Mouse (Mus musculus) embryonic stem cell, embryonic (primary cell): ENCODE measurements around the gene Tvp23b.

Experiments used
- CTCF ChIA-PET, 4 experiments: fragments of 300-600 bp in 2 of 4; fragments of 350-600 bp in 2 of 4; sonication (Branson Sonifier 250); formaldehyde crosslinking; loops; one replicate each; lab custom pipeline; 2022; ENCODE audit warnings: inconsistent platforms in 2 of 4; lab: Charles Lee
- POLR2A ChIA-PET, 4 experiments: fragments of 300-600 bp in 2 of 4; fragments of 350-600 bp in 2 of 4; sonication (Branson Sonifier 250); formaldehyde crosslinking; loops; one replicate each; lab custom pipeline; 2022; ENCODE audit warnings: antibody characterized with exemption in 4 of 4, inconsistent platforms in 1 of 4; lab: Charles Lee

Gene Tvp23b

GRCm38 (mm10) chr11:62879220-62880048 lies at the start of gene Tvp23b:
Tvp23b (plus strand) TSS chr11:62879455.
- ChIA-PET POLR2A (interaction anchor here (0.6 to 3.4 kb wide), 92 partner anchors 9 to 1019 kb away, joined by 3 to 70 read pairs (median 4); partner anchors contain the start of genes Fbxw10 (in 3 of the 4), Trim16 (in 3 of the 4), Zfp286 (in 3 of the 4) and Adora2b (in 1 of the 4)), CTCF (interaction anchor here in 3 of 4 experiments (0.7 to 2.5 kb wide), 10 partner anchors 19 to 266 kb away, joined by 3 to 16 read pairs (median 4); partner anchors contain the start of gene Trim16 (in 1 of the 3))

- ChIA-PET CTCF (no interaction called here), POLR2A (interaction anchor here in 2 of 4 experiments (0.5 to 2.8 kb wide), 5 partner anchors 10 to 1783 kb away, joined by 3 to 8 read pairs (median 4); partner anchors contain the start of genes Fbxw10 (in 1 of the 2) and Trim16 (in 1 of the 2))
Observed at GRCm38 (mm10) chr11:62830387-62830786, 48.9 kb upstream of the Tvp23b start.

- POLR2A ChIA-PET: interaction anchor here in 1 of 4 experiments (2.8 kb wide), 1 partner anchor 12 kb away, joined by 8 read pairs; the partner anchor contains the start of gene Trim16
- CTCF ChIA-PET: no interaction called here
Observed at GRCm38 (mm10) chr11:62831906-62832305, 47.3 kb upstream of the Tvp23b start.

GRCm38 (mm10) chr11:62844562-62844961 lies 34.7 kb upstream of the Tvp23b start:
- ChIA-PET POLR2A (interaction anchor here (0.7 to 4.4 kb wide), 22 partner anchors 8 to 295 kb away, joined by 3 to 70 read pairs (median 6); partner anchors contain the start of genes Tvp23b (in 3 of the 4), Trim16 (in 2 of the 4) and Zfp286 (in 1 of the 4)), CTCF (no interaction called here)

- POLR2A ChIA-PET: interaction anchor here (0.7 to 4.4 kb wide), 54 partner anchors 9 to 296 kb away, joined by 3 to 70 read pairs (median 4); partner anchors contain the start of genes Tvp23b (in 4 of the 4), Zfp286 (in 4 of the 4), Trim16 (in 3 of the 4) and Ubb (in 3 of the 4)
Observed at GRCm38 (mm10) chr11:62845730-62846129, 33.5 kb upstream of the Tvp23b start.

GRCm38 (mm10) chr11:62846961-62847654 lies 32.1 kb upstream of the Tvp23b start, which contains the start of gene Fbxw10:
Fbxw10 (plus strand) TSS chr11:62847069.
- CTCF ChIA-PET: interaction anchor here in 3 of 4 experiments (0.9 to 1.8 kb wide), 7 partner anchors 38 to 90 kb away, joined by 3 to 7 read pairs (median 3); no protein-coding TSS in a partner anchor

More at GRCm38 (mm10) chr11:62845730-62846129, 33.5 kb upstream of the Tvp23b start:
- CTCF ChIA-PET: interaction anchor here (0.6 to 1.8 kb wide), 7 partner anchors 10 to 89 kb away, joined by 3 to 7 read pairs (median 4); no protein-coding TSS in a partner anchor

GRCm38 (mm10) chr11:62847655-62848191 lies 31.5 kb upstream of the Tvp23b start:
- ChIA-PET CTCF (interaction anchor here (0.6 to 1.0 kb wide), 9 partner anchors 25 to 484 kb away, joined by 3 to 5 read pairs (median 3); partner anchors contain the start of gene Tvp23b (in 1 of the 4)), POLR2A (interaction anchor here (0.5 to 4.4 kb wide), 19 partner anchors 10 to 1114 kb away, joined by 3 to 27 read pairs (median 3); partner anchors contain the start of genes Trim16 (in 3 of the 4), Tvp23b (in 3 of the 4) and Zfp286 (in 2 of the 4))

More at GRCm38 (mm10) chr11:62846961-62847654, 32.1 kb upstream of the Tvp23b start, which contains the start of gene Fbxw10:
- POLR2A ChIA-PET: interaction anchor here (0.7 to 4.4 kb wide), 44 partner anchors 8 to 296 kb away, joined by 3 to 70 read pairs (median 4); partner anchors contain the start of genes Trim16 (in 3 of the 4), Tvp23b (in 3 of the 4), Zfp286 (in 3 of the 4) and Ubb (in 2 of the 4)

GRCm38 (mm10) chr11:62848301-62848700 lies 31.0 kb upstream of the Tvp23b start:
- ChIA-PET POLR2A (interaction anchor here (0.6 to 2.0 kb wide), 16 partner anchors 9 to 1114 kb away, joined by 3 to 14 read pairs (median 3); partner anchors contain the start of genes Trim16 (in 3 of the 4), Tvp23b (in 3 of the 4) and Zfp286 (in 2 of the 4)), CTCF (interaction anchor here (0.6 to 1.0 kb wide), 11 partner anchors 24 to 483 kb away, joined by 3 to 5 read pairs (median 3); partner anchors contain the start of gene Tvp23b (in 1 of the 4))

- CTCF ChIA-PET: interaction anchor here in 2 of 4 experiments (0.9 to 1.2 kb wide), 3 partner anchors 31 to 94 kb away, joined by 3 to 5 read pairs (median 3); partner anchors contain the start of gene Trim16 (in 1 of the 2)
- POLR2A ChIA-PET: interaction anchor here in 3 of 4 experiments (0.6 to 1.6 kb wide), 6 partner anchors 22 to 191 kb away, joined by 3 to 4 read pairs (median 3); partner anchors contain the start of genes Tvp23b (in 1 of the 3) and Zfp286 (in 1 of the 3)
Observed at GRCm38 (mm10) chr11:62851199-62851598, 28.1 kb upstream of the Tvp23b start.

- ChIA-PET CTCF (interaction anchor here in 2 of 4 experiments (0.6 kb wide), 2 partner anchors 209 to 1810 kb away, joined by 3 to 5 read pairs; no protein-coding TSS in a partner anchor), POLR2A (interaction anchor here in 1 of 4 experiments (0.9 to 1.5 kb wide), 3 partner anchors 8 to 26 kb away, joined by 4 read pairs; partner anchors contain the start of gene Tvp23b)
Observed at GRCm38 (mm10) chr11:62853334-62853733, 25.9 kb upstream of the Tvp23b start.

GRCm38 (mm10) chr11:62865562-62865961 lies 13.7 kb upstream of the Tvp23b start:
- CTCF ChIA-PET: interaction anchor here in 1 of 4 experiments (0.7 kb wide), 1 partner anchor 267 kb away, joined by 3 read pairs; no protein-coding TSS in a partner anchor
- POLR2A ChIA-PET: no interaction called here

- POLR2A ChIA-PET: interaction anchor here in 1 of 4 experiments (1.3 to 3.1 kb wide), 2 partner anchors 10 to 12 kb away, joined by 3 to 14 read pairs; partner anchors contain the start of gene Tvp23b
- CTCF ChIA-PET: no interaction called here
Observed at GRCm38 (mm10) chr11:62866685-62867084, 12.6 kb upstream of the Tvp23b start.

- ChIA-PET POLR2A (interaction anchor here in 1 of 4 experiments (3.1 kb wide), 1 partner anchor 10 kb away, joined by 14 read pairs; the partner anchor contains the start of gene Tvp23b), CTCF (no interaction called here)
Observed at GRCm38 (mm10) chr11:62869201-62869600, 10.1 kb upstream of the Tvp23b start.

- CTCF ChIA-PET: no interaction called here
- POLR2A ChIA-PET: interaction anchor here in 2 of 4 experiments (1.0 to 1.1 kb wide), 2 partner anchors 9 to 10 kb away, joined by 3 read pairs; partner anchors contain the start of gene Tvp23b (in 2 of the 2)
Observed at GRCm38 (mm10) chr11:62869715-62870371, 9.4 kb upstream of the Tvp23b start.

- CTCF ChIA-PET: interaction anchor here in 1 of 4 experiments (1.2 kb wide), 1 partner anchor 41 kb away, joined by 3 read pairs; no protein-coding TSS in a partner anchor
- POLR2A ChIA-PET: interaction anchor here in 2 of 4 experiments (1.0 to 2.0 kb wide), 5 partner anchors 22 to 378 kb away, joined by 3 to 5 read pairs (median 4); partner anchors contain the start of gene Fbxw10 (in 2 of the 2)
Observed at GRCm38 (mm10) chr11:62873479-62873878, 5.8 kb upstream of the Tvp23b start.

GRCm38 (mm10) chr11:62875696-62876095 lies 3.6 kb upstream of the Tvp23b start:
- ChIA-PET POLR2A (interaction anchor here (0.7 to 1.5 kb wide), 8 partner anchors 8 to 101 kb away, joined by 3 to 4 read pairs (median 3); partner anchors contain the start of genes Fbxw10 (in 1 of the 4) and Trim16 (in 1 of the 4)), CTCF (no interaction called here)
